Mouse (Mus musculus): ENCODE results near the gene Acot11.
"Not testable (repeated sequence)": the region's sequence is repeated elsewhere in the genome, so short reads cannot be mapped to it uniquely, and the experiment has no call there.

The Acot11 gene

GRCm38 (mm10) chr4:106810039-106810438, 5.2 kb upstream of the Acot11 start:
- no peak for DNase-seq (ENCODE audit: low spot score)

GRCm38 (mm10) chr4:106807287-106807686, 2.5 kb upstream of the Acot11 start:
- DNase-seq (ENCODE audit: low spot score): no peak

- no peak for DNase-seq (ENCODE audit: low spot score)
These were observed 1.1 kb upstream of the Acot11 start for GRCm38 (mm10) chr4:106805890-106806289.

GRCm38 (mm10) chr4:106804201-106804909, 443 bp downstream of the Acot11 start:
- peak; percentile 86 for DNase-seq (ENCODE audit: low spot score)

- peak; percentile 48 for DNase-seq (ENCODE audit: low spot score)
These were observed 1.0 kb downstream of the Acot11 start for GRCm38 (mm10) chr4:106803781-106804180.

GRCm38 (mm10) chr4:106799772-106800336, 4.9 kb downstream of the Acot11 start:
- DNase-seq (ENCODE audit: low spot score): peak; percentile 60

- no peak for DNase-seq (ENCODE audit: low spot score)
These were observed 5.8 kb downstream of the Acot11 start for GRCm38 (mm10) chr4:106798908-106799546.

GRCm38 (mm10) chr4:106795289-106795688, 9.5 kb downstream of the Acot11 start:
- DNase-seq (ENCODE audit: low spot score): no peak

GRCm38 (mm10) chr4:106794247-106794646, 10.6 kb downstream of the Acot11 start:
- DNase-seq (ENCODE audit: low spot score): peak; percentile 33

- not testable (repeated sequence) for DNase-seq (ENCODE audit: low spot score)
These were observed 11.0 kb downstream of the Acot11 start for GRCm38 (mm10) chr4:106793826-106794225.

GRCm38 (mm10) chr4:106792276-106792675, 12.5 kb downstream of the Acot11 start:
- DNase-seq (ENCODE audit: low spot score): peak; percentile 66

- DNase-seq (ENCODE audit: low spot score): peak; percentile 34
These were observed 13.9 kb downstream of the Acot11 start for GRCm38 (mm10) chr4:106790938-106791337.

GRCm38 (mm10) chr4:106790218-106790617, 14.6 kb downstream of the Acot11 start:
- DNase-seq (ENCODE audit: low spot score): not testable (repeated sequence)

GRCm38 (mm10) chr4:106789705-106790104, 15.1 kb downstream of the Acot11 start:
- DNase-seq (ENCODE audit: low spot score): no peak

- DNase-seq (ENCODE audit: low spot score): no peak
These were observed 16.2 kb downstream of the Acot11 start for GRCm38 (mm10) chr4:106788627-106789026.

GRCm38 (mm10) chr4:106787830-106788229, 17.0 kb downstream of the Acot11 start:
- DNase-seq (ENCODE audit: low spot score): peak; percentile 33

GRCm38 (mm10) chr4:106785753-106786540, 18.9 kb downstream of the Acot11 start:
- DNase-seq (ENCODE audit: low spot score): no peak

GRCm38 (mm10) chr4:106785345-106785744, 19.5 kb downstream of the Acot11 start:
- DNase-seq (ENCODE audit: low spot score): no peak

GRCm38 (mm10) chr4:106784806-106785205, 20.0 kb downstream of the Acot11 start:
- no peak for DNase-seq (ENCODE audit: low spot score)

- DNase-seq (ENCODE audit: low spot score): no peak
These were observed 21.7 kb downstream of the Acot11 start for GRCm38 (mm10) chr4:106783137-106783536.

- DNase-seq (ENCODE audit: low spot score): no peak
These were observed 24.8 kb downstream of the Acot11 start for GRCm38 (mm10) chr4:106780045-106780444.

GRCm38 (mm10) chr4:106778116-106778788, 26.5 kb downstream of the Acot11 start:
- DNase-seq (ENCODE audit: low spot score): no peak

Data from c-Kit-positive CD71-positive TER-119-positive erythroid progenitor cells, embryonic 14.5 days (primary cell).